Mouse (Mus musculus): Measurements from ENCODE around the gene Gm10260.

DNA sequence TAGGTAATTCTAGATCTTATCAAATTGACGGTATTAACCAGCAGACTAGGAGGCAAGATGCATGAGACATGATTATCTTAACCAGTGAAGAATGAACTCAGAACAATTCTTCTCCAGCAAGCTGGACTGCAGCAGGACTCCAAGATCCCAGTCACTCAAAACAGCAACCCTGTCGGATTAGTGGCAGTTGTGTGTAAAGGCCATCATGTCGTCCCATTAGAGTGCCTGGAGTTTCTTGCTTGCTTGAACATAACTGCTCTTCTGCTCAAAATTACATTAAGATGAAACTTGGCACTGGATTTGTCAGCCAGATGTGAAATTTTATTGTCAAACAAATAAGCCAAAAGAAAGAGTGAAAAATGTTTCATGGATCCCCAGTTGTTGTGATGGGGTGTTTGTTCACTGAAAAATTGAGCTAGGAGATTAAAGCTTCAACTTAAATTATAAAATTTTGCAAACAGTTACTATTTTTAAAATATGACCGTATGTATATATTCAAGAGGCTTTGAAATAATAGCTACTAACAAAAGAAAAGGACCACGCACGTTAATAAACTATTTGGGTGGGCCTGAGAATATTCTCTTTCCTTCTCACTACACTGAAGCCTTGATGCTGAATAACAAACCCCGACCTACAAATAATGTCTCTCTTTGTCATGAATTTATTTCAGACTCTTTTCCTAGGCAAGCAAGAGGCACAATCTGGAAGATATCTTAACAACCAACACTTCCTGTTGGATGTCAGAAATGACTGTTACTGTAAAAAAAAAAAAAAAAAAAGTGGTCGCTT lies 19.4 kb upstream of the Gm10260 start:
- TF ChIP-seq POLR2A (IDR thresholded peaks at IDR 0.05; ENCODE audit: borderline replicate concordance, extremely low read depth, low read depth, low read length) (no peak), CTCF (IDR thresholded peaks at IDR 0.05; ENCODE audit: insufficient read depth, low read length) (no peak)
